Mouse (Mus musculus): ENCODE measurements at regions not wholly inside any gene's neighbourhood (a gene's known extent, or its start where the extent isn't known, plus 50 kb on each side); places are given as distances from the start of the nearest gene placed in this dataset.
A peak's percentile ranks its signal among the peaks of the same experiment; 100 is the strongest.

DNA sequence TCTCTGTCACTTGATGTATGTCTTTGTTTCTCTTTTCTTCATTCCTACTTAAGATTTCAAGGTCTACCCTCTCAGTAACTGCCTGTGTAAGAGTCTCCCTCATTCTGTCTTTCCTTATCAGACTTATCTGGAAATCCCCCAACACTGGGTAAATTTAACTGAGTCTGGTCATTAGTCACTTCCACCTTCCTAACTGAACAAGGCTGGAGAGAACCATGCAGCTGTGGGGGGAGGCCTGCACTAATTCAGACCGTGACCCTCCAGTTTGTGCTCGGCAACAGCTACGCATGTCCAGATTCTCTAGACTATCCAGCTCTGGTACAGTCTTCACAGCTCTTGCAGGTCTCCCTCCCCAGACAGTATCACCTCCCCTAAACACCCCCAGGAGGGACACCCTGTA, 103.3 kb downstream of the Prox1 start:
- no peak for DNase-seq (ENCODE audit: inconsistent ontology term)

DNA sequence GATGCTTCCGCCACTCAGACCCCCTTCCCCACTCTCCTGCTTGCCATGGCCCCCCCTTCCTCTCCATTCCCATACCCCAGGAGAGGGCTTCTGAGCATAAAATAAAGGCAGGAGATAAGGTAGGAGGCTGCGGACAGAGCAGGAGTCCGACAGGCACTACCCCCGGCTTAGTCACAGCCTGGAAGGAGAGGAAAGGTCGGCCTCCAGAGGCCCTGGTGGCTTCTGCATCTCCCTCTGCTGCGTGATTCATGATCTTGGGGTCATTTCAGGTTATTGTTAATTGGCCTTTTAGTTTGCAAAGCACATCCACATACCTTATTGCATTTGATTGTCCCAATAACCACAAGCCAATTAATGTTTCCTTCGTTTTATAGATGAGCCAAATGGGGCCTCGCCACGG, 104.1 kb downstream of the Prox1 start:
- DNase-seq (ENCODE audit: inconsistent ontology term), result no peak

DNA sequence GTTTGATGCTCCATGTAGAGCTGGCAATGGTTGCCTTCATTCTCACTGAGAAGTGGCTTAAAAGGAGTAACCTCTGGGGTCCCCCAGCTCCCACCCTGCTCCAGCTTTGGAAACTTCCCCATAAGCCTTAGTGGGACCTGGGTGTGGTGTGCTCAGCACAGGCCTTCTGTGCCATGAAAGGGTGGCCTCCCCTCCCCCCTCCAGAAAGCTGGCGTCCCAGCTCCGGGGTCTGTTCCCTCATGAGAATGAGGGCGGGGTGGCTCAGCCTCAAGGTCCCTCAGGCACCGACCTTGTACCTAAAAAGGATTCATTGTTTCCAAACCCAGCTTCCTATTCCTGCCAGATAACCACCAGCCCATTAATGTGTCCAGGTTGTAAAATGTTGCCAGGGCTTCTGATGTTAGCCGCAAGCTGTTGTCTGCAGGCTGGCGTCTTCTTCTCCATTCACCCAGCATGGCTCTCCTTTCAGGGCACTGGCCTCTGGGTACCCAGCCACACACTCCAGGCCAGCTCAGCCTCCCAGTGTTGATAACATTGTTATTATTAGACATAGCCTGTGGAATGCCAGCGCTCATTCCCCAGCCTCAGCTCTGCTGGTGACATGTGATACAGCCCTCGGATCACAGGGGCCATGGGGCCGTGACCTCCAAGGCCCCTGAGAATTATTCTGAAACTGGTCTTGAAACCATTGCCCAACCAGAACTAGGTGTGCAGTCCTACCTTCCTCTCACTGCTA, 108.8 kb downstream of the Prox1 start:
- no peak for DNase-seq (ENCODE audit: inconsistent ontology term)

DNA sequence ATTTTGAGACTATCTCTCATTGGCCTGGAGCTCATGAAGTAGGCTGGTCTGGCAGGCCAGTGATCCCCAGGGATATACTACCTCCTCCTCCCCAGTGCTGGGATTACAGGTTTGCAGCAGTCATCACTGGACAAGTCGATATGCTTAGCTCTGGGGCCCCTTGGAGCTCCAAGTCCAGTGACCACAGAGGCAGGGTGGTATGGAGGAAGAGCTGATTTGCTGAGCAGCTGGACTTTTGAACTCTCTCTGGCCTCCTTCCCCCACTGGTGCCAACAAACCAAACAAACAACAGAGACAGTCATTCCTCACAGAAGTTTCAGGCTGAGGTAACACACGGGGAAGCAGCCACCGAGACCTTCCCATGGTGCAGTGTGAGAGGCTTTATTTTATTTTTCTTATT, 111.5 kb downstream of the Prox1 start:
- no peak for DNase-seq (ENCODE audit: inconsistent ontology term)

DNA sequence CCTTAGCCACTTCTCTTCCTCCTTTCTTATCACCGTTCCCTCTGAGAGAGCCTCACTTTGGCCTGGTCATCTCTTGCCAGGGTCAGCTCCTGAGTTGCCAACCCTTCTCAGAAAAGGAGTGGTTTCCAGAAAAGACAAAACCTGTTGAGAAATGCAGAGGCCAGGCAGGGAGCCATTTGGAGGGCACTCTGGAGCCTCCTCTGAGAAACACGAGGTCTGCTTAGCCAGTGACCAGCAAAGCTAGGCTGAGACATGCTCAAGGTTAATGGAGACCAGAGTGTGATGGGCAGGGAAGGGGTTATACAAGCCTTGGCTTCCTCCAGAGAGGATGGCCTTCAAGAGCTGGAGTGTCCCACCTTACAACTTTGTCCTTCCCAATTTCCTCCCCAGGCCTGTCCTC, 113.6 kb downstream of the Prox1 start:
- no peak for DNase-seq (ENCODE audit: inconsistent ontology term)

DNA sequence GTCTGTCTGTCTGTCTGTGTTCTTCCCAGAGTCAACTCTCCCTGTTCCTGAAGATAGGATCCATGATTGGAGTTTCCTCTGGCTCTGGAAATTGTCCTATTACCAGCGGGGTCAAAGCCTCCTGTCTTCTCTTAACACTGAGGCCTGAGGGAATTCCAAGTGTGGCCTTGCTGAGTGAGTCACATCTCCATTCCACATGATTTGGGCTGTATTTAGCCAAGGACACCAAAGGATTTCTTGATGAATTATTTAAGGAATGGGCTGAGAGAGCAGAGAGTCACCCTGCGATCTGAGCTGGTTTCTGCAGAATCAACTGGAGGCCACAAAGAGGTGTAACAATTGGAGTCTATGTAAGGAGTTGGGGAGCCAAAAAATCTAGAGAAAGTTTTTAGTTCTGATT, 118.6 kb downstream of the Prox1 start:
- DNase-seq (ENCODE audit: inconsistent ontology term), result peak; percentile 14

DNA sequence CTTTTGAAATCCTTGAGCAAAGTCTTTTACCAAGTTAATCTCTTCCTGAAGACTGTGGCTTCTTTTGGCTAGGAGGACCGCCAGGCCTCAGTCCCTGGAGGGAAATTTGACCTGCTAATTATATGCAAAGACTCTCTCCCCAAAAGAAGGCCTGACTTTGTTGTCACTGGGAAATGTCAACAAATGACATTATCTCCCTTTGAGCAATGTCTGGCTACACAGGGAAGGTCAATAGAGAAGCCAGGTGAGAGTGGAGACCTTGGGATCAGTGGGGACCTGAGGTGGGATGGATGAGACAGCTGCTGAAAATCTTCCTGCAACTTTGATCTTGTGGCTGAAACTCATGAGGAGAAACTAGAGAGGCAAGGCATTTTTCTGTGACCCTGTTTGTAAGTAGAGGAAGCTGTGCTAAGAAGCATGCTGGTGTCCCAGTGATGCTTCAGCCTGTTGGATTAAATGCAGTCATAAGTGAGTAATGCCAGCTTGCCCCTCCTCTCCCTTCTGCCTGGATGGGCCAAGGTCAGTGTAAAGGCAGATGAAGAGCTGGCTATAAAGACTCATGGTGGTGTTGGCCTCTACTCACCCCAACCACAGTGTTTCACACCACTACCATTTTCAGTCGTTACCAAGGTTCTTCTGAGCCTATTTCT, 121.9 kb downstream of the Prox1 start:
- no peak for DNase-seq (ENCODE audit: inconsistent ontology term)

DNA sequence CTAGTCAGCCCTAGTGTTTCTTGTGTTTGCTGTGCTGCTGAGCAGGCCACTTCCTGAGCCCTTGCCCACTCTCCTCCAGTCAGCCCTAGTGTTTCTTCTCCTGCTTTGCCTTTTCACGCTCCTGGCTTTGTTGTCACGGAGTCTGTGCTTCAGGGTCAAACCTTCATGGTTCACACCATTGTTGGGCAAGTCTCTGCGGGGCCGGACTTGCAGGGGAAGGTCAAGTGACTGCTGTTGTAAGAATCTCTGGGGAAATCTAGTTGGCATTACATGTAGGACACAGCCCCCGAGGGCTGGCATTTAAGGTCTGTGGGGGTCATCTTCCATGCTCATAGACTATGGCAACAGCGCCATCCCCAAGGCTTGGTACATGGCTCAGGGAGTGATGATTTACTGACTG, 123.3 kb downstream of the Prox1 start:
- DNase-seq (ENCODE audit: inconsistent ontology term), result no peak

DNA sequence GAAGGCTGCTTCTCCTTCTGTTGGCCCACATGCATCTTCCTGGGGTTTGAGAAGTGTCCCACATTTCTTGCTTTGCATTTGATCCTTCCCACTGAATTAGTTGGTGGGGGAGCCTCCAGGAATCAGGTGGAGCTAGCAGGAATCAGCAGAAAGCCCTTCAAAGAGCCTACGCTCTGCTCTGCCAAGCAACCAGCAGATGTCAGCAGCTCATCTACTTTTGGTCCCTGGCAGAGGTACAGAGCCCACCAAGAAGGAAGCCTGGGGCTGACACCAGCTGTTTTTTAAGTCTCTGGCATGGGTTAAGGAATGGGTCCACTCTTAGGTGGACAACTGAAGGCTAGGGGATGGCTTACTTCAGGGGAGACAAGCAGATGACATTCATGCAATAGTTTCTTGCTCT, 123.6 kb upstream of the Smyd2 start:
- peak; percentile 55 for DNase-seq (ENCODE audit: inconsistent ontology term)

DNA sequence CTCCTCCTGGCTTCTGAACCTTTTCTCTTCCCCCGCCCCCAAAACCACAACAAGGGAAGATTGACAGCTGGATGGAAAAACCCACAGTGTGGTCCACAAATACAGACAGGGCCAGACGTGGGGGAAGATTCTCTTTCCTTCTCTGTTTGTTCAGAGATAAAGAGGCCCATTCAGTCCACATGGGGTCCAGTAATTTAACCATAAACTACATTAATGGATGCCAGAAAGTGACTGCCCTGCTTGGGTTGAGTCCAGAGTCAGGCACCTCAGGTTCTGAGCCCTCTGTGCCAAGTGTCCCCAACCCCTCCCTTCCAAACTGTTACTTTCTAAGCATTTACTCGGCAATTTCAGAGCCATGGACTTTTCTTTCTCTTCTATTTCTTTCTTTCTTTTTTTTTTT, 121.9 kb upstream of the Smyd2 start:
- no peak for DNase-seq (ENCODE audit: inconsistent ontology term)

DNA sequence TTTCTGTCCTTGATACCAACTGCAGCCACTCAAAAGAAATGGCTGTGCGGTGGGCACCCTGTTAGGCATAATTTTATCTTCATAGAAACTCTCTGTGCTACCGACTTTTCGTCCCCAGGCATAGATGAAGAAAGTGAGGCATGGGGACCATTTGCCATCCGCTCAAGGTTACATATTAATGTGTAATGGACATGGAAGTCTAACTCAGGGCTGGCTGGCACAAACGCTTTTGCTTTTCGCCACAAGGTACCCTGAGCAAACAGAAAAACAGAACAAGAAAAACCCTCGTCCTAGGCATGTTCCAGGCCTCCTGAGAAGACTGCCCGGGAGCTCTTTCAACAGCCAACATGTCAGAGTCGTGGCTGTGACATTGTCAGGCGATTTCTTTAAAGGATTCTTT, 121.0 kb upstream of the Smyd2 start:
- DNase-seq (ENCODE audit: inconsistent ontology term), result no peak

DNA sequence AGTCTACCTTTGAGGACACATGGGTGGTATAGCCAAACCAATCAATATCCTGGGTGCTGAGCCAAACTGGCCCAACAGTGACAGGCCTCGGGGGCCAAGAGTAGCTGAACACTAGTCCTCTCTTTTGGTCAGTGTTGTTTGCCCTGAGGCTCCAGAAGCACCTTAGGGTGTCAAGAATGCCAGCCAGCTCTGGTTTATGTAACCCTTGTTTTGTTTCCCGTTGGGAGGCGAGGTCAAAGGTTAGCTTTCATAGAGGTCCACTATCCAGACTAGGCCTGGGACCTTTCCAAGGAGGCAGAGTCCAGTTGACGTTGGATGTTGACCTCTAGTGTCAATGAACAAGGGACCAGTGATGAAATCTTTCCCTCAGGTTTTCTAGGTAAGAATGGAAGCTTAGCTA, 120.0 kb upstream of the Smyd2 start:
- no peak for DNase-seq (ENCODE audit: inconsistent ontology term)

DNA sequence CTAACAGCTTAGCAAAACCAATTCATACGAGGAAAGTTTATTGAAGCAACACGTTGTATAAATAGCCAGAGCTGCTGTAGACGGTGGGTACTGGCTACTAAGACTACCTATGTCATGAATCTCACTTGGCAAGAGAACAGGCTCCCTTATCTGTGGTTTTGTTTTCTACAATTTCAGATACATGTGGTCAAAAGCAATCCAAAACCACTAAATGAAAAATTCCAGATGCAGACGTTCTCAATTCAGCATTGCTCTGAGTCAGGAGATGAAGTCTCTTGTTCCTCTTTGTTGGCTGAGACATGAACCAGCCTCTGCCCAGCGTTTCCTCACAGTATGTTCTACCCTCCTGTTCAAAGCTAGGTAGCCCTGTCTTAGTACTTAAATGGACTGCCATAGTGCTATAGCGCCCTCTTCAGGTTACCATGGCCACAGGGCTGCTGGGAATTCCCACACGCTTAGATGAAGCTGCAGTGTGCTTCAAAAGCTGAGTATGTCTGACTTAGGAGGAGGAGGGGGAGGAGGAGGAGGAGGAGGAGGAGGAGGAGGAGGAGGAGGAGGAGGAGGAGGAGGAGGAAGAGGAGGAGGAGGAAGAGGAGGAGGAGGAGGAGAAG, 119.0 kb upstream of the Smyd2 start:
- no peak for DNase-seq (ENCODE audit: inconsistent ontology term)

DNA sequence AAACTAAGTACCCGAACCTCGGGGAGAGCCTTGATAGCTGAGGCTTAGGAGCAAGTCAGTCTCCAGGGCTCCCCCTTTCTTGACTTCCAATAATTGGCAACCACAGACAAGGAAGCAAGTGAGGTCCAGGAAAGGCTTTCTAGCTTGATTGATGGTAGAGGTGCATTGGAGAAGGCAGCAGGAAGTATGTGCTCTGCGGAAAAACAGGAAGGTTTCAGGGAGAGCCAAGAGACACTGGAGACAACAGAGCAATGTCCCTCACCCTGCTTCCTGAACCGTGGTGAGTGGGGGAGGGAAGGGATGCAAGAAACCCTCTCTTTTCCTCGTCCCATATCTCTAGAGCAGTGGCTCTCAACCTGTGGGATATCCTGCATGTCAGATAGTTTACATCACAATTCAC, 115.9 kb upstream of the Smyd2 start:
- DNase-seq (ENCODE audit: inconsistent ontology term), result no peak

DNA sequence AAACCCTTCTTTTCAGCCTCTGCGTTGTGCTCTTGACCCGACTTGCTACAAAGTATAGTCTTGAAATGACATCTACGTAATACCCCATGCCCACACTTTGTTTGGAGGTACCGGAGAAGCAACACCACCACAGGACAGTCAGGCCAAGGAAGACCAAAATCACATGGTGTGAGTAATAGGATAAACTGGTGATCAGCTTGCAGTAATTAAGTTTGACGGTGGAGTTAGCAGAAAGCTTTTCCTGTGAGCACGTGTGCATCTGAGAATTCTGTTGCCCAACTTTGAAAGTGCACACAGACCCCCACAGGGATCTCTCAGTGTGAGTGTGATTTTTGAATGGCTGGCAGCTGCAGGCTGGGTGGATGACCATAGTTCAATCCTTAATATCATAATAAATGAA, 114.6 kb upstream of the Smyd2 start:
- peak; percentile 13 for DNase-seq (ENCODE audit: inconsistent ontology term)

DNA sequence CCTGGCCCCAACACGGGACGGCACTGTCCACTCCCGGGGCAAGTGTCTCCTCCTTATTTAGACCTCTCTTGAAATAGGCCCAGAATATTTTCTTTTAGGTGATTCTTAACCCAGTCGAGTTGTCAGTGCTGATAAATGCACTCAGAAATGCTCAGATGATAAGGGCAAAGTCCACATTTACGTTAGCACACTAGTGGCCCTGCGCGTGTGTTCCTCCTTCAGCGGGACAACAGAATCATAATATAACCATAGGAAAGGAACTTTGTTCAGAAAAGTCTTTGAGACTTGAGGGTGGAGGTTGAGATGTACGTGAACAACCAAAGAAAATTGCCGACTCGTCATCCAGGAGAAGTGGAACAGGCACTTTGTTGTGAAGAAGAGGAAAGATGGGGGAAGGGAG, 113.8 kb upstream of the Smyd2 start:
- no peak for DNase-seq (ENCODE audit: inconsistent ontology term)

DNA sequence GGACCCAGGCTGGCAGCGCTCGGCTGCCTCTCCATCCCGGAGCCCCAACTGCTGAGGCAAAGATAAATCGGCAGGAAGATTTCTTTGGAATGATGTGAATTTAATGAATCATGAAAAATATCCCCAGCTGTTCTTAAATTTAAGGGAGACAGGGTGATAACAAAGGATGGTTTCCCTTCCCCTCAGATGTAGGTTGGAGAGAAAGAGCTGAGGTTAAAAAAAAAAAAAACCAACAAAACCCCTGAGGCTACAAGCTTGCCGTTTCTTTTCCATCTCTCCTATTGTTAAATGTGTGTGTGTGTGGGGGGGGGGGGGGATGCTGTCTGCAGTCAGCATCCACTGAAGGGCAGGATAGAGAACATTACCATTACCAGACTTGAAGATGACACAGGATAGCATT, 111.9 kb upstream of the Smyd2 start:
- DNase-seq (ENCODE audit: inconsistent ontology term), result peak; percentile 52

DNA sequence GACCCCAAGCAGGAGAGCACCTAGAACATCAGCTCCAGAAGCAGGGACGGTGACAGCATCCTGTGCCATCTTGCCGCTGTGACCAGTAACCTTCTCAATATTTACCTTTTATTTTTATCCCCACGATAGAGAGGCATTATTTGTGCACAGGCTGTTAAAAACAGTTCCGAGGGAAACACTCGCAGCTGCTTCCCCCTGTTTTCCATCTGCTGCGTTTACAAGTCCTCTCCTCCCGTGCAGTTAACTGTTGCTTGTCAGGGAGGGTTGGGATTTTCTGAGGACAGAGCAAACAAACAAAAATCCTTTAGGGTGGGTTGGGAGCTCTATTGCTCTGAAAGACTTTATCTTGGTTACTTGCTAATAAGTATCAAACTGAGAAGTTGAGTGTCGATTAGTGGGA, 105.4 kb upstream of the Smyd2 start:
- no peak for DNase-seq (ENCODE audit: inconsistent ontology term)

DNA sequence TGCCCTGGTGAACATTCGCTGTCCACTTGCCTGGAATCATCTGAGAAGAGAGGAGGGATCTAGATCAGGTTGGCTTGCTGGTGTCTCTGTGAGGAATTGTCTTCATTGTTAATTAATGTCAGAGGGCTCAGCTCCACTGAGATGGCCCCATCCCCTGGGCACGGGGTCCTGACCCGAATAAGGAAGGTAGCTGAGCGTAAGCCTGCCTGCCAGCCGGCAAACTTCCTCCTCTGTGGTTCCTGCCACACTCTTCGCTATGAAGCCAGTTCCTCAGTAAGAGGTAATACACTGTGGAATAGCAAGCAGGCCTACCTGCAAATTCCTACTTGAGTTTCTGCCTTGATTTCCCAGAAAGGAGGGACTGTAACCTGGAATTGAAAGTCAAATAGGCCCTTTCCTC, 87.3 kb upstream of the Smyd2 start:
- no peak for DNase-seq (ENCODE audit: inconsistent ontology term)

DNA sequence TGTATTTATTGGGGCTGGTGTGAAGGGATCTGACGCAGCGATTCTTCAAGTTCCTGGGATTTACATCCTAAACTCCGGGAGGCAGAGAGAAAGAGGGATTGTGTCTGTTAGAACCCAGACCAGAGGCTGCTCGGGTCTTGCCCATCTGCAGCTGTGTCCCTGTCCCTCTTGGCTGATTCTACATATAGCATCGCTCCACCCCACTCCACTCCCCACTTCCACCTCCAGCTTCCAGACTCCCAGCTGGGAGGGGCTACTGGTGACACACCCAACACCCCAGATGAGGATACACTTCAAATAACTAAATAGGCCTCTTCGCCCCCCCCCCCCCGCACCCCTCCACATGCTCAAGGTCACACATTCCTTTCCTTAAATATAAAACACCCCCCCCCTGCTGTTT, 85.1 kb upstream of the Smyd2 start:
- DNase-seq (ENCODE audit: inconsistent ontology term), result no peak

DNA sequence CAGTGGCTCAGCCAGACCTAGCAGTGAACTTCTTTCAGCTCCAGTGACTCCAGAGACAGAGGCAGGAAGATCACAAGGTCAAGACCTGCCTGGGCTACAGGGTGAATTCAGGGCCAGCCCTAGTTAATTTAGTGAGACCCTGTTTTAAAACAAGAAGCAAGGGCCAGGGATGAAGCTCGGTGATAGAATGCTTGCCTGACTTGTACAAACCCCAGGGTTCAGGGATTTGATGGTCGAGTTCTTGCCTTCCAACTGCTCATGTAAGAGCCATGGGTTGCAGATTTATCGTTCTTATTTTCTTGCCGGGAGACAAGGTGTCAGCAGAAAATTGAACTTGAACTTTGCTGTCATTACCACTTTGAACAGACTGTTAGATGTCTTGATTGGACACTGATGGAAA, 78.9 kb upstream of the Smyd2 start:
- no peak for DNase-seq (ENCODE audit: inconsistent ontology term)

DNA sequence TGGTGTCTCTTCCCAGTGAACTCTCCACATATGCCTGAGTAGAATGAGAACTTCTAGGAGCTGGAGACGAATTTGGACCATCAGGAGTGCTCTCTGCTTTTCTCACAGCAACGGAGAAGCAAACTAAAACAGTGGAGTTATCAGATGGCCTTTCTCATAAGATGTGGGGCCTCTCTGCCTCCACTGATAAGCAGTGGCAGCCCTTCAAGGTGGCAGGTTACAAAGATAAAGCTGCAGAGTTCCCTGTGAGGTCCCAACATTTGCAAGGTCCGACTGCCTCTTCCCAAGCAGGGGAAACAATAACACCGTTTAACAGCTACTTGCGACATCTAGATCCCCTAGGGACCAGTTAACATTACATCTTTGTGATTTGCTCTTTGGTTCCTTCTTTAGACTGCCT, 71.5 kb upstream of the Smyd2 start:
- no peak for DNase-seq (ENCODE audit: inconsistent ontology term)

DNA sequence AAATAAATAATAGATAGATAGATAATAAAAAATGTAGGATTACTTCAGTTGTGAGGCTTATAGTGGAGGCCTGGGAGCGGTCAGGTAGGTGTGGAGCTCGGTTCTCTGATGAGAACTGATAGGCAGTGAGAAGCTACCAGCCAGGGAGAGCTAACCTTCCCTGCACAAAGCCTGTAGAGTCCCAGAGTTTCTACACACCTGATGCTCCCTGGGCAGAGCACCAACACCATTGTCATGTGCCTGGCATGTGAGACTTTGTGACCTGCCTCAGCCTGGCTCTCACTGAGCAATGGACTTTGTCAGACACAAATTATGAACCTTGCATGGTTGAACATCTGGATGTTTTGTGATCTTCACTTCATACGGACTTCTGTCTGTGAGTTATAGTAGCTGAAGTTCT, 71.1 kb upstream of the Smyd2 start:
- no peak for DNase-seq (ENCODE audit: inconsistent ontology term)
